Mouse (Mus musculus): Measurements from ENCODE around the gene Cacng3. TPM values are rescaled to one million over a fixed set of nuclear protein-coding genes. Genes with fewer than 3 reads are reported as not detected.

The Cacng3 gene
- polyA plus RNA-seq, 1 experiment from 2014 or later: 0.64 TPM

- Histone ChIP-seq H3K4me3 (ENCODE audit: low read depth, low read length) (no peak overlapping the region), H3K4me2 (no peak overlapping the region), H3K9ac (ENCODE audit: low read depth, low read length) (no peak overlapping the region), H3K9me3 (replicated peaks; ENCODE audit: control insufficient read depth, low read length) (no peaks in the 10 kb centered on the region), H3K36me3 (ENCODE audit: control insufficient read depth, insufficient read depth, low read length) (no peaks in the 10 kb centered on the region), H3K27me3 (ENCODE audit: control insufficient read depth, insufficient read depth, low read length) (peaks cover 12% of the 10 kb centered on the region; the same call in 1 of the 2 replicates), H3K4me1 (ENCODE audit: control insufficient read depth, insufficient read depth, low read length) (no peaks in the 10 kb centered on the region), H3K27ac (ENCODE audit: low read depth, low read length) (no peak overlapping the region)
- no peak for ATAC-seq (replicated peaks; ENCODE audit: insufficient number of reproducible peaks, low FRiP score, low TSS enrichment)
- 74% methylated on average over 7 of the region's 7 CpGs for WGBS (ENCODE audit: insufficient replicate concordance)
These were observed 4.9 kb downstream of the Cacng3 start for GRCm38 (mm10) chr7:122675207-122675606.

- Histone ChIP-seq H3K27me3 (ENCODE audit: control insufficient read depth, insufficient read depth, low read length) (no peaks in the 10 kb centered on the region), H3K4me3 (ENCODE audit: low read depth, low read length) (no peak overlapping the region), H3K4me2 (no peak overlapping the region), H3K9me3 (replicated peaks; ENCODE audit: control insufficient read depth, low read length) (no peaks in the 10 kb centered on the region), H3K27ac (ENCODE audit: low read depth, low read length) (no peak overlapping the region), H3K4me1 (ENCODE audit: control insufficient read depth, insufficient read depth, low read length) (no peaks in the 10 kb centered on the region), H3K36me3 (ENCODE audit: control insufficient read depth, insufficient read depth, low read length) (no peaks in the 10 kb centered on the region), H3K9ac (ENCODE audit: low read depth, low read length) (no peak overlapping the region)
- ATAC-seq (replicated peaks; ENCODE audit: insufficient number of reproducible peaks, low FRiP score, low TSS enrichment): no peak
- WGBS (ENCODE audit: insufficient replicate concordance): 64% methylated on average over 5 of the region's 5 CpGs
These were observed 31.5 kb downstream of the Cacng3 start for GRCm38 (mm10) chr7:122701751-122702150.

DNA sequence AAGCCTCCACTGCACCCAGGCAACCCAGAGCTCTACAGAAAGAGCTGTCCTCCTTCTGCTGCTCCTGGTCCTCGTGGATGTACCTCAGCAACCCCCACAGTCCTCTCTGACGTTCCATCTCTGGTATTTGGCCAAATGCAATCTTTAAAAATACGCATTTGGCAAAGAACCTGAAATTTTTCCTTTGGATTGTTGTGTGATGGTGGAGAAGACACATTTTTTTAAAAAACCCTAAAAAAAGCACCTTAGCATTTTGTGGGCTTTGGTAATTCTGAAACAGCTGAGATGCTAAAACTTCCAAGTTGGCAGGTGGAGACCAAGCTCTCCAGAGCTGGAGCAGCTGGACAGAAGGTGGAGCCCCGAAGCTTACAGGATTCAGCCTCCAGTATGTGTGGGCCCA, 32.2 kb downstream of the Cacng3 start:
- Histone ChIP-seq H3K36me3 (ENCODE audit: control insufficient read depth, insufficient read depth, low read length) (no peaks in the 10 kb centered on the region), H3K4me1 (ENCODE audit: control insufficient read depth, insufficient read depth, low read length) (no peaks in the 10 kb centered on the region), H3K27me3 (ENCODE audit: control insufficient read depth, insufficient read depth, low read length) (no peaks in the 10 kb centered on the region), H3K4me3 (ENCODE audit: low read depth, low read length) (no peak overlapping the region), H3K27ac (ENCODE audit: low read depth, low read length) (no peak overlapping the region), H3K9me3 (replicated peaks; ENCODE audit: control insufficient read depth, low read length) (no peaks in the 10 kb centered on the region), H3K4me2 (no peak overlapping the region), H3K9ac (ENCODE audit: low read depth, low read length) (no peak overlapping the region)
- WGBS (ENCODE audit: insufficient replicate concordance): 75% methylated on average over 4 of the region's 4 CpGs
- ATAC-seq (replicated peaks; ENCODE audit: insufficient number of reproducible peaks, low FRiP score, low TSS enrichment): no peak

- no peak overlapping the region for H3K4me2 ChIP-seq
- H3K9ac ChIP-seq (ENCODE audit: low read depth, low read length): no peak overlapping the region
- ATAC-seq (replicated peaks; ENCODE audit: insufficient number of reproducible peaks, low FRiP score, low TSS enrichment): no peak
- no peaks in the 10 kb centered on the region for H3K9me3 ChIP-seq (replicated peaks; ENCODE audit: control insufficient read depth, low read length)
- no peak overlapping the region for H3K4me3 ChIP-seq (ENCODE audit: low read depth, low read length)
- H3K27ac ChIP-seq (ENCODE audit: low read depth, low read length): no peak overlapping the region
- H3K4me1 ChIP-seq (ENCODE audit: control insufficient read depth, insufficient read depth, low read length): no peaks in the 10 kb centered on the region
- no peaks in the 10 kb centered on the region for H3K36me3 ChIP-seq (ENCODE audit: control insufficient read depth, insufficient read depth, low read length)
- no peaks in the 10 kb centered on the region for H3K27me3 ChIP-seq (ENCODE audit: control insufficient read depth, insufficient read depth, low read length)
- 38% methylated on average over 5 of the region's 5 CpGs for WGBS (ENCODE audit: insufficient replicate concordance)
These were observed 36.4 kb downstream of the Cacng3 start for GRCm38 (mm10) chr7:122706736-122707135.

DNA sequence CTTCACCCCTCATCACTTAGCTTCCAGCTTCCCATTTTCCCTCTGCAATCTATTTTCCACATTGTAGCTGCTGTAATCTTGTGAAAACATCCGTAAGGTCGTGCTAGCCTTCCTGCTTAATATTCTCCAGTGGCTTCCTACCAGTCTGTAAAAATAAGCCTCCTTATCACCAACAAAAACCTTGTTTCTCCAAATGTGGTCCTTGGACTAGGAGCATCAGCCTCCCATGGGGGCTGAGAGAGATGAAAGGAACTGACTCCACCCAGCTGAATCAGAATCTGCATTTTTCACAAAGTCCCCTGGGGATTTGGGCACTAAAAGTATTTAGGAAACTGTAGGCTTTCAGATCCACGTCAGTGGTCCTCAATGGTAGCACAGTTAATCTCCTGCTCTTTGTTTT, 46.0 kb downstream of the Cacng3 start:
- Histone ChIP-seq H3K4me1 (ENCODE audit: control insufficient read depth, insufficient read depth, low read length) (no peaks in the 10 kb centered on the region), H3K27ac (ENCODE audit: low read depth, low read length) (no peak overlapping the region), H3K4me3 (ENCODE audit: low read depth, low read length) (no peak overlapping the region), H3K4me2 (no peak overlapping the region), H3K9me3 (replicated peaks; ENCODE audit: control insufficient read depth, low read length) (no peaks in the 10 kb centered on the region), H3K36me3 (ENCODE audit: control insufficient read depth, insufficient read depth, low read length) (no peaks in the 10 kb centered on the region), H3K9ac (ENCODE audit: low read depth, low read length) (no peak overlapping the region), H3K27me3 (ENCODE audit: control insufficient read depth, insufficient read depth, low read length) (no peaks in the 10 kb centered on the region)
- 22% methylated on average over 3 of the region's 3 CpGs for WGBS (ENCODE audit: insufficient replicate concordance)
- peak; percentile 60; the same call in 1 of the 2 replicates for ATAC-seq (replicated peaks; ENCODE audit: insufficient number of reproducible peaks, low FRiP score, low TSS enrichment)

DNA sequence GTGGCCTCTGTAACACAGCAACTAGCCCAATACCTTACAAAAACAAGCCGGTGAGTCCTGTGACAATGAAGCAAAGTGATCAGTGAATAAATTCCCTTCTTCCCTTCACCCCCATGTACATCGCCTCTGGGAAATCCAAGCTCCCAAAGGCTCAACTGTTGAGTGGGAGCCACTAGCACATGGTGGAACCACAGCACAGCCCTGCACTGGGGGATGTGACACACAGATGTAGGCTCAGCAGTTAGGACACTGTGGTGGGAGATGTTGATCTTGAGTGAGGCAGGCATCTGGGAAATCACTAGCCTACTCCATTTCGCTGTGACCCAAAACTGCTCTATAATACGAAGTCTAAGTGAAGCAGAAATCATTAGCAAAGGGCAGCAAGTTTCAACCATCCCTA, 48.2 kb downstream of the Cacng3 start:
- WGBS (ENCODE audit: insufficient replicate concordance): 88% methylated on average over 4 of the region's 4 CpGs
- no peak for ATAC-seq (replicated peaks; ENCODE audit: insufficient number of reproducible peaks, low FRiP score, low TSS enrichment)

DNA sequence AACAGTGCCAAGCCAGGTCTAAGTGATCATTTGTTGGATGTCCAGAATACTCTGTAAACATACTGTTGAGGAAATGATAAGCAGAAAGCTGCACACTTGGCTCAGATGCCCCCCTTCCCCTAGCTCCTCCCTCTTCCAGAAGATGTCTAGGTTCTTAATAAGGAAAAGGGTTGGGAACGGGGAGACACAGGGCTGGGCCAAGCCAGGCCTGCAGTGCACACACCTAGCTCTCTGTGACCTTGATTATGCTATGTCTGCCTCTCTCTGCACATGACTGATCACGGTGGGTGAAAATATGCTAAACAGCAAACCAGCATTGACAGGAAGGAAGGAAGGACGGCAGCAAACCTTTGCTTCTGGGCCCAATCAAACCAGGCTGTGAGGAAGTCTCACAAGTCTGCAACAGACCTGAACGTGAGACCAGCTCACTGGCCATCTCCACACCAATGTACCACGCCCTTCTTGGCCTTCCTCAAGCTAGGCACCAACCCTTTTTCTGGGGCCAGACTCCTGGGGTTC, 53.1 kb downstream of the Cacng3 start:
- Histone ChIP-seq H3K36me3 (ENCODE audit: control insufficient read depth, insufficient read depth, low read length) (no peaks in the 10 kb centered on the region), H3K27ac (ENCODE audit: low read depth, low read length) (no peak overlapping the region), H3K4me1 (ENCODE audit: control insufficient read depth, insufficient read depth, low read length) (no peaks in the 10 kb centered on the region), H3K4me3 (ENCODE audit: low read depth, low read length) (no peak overlapping the region), H3K9me3 (replicated peaks; ENCODE audit: control insufficient read depth, low read length) (no peaks in the 10 kb centered on the region), H3K4me2 (no peak overlapping the region), H3K9ac (ENCODE audit: low read depth, low read length) (no peak overlapping the region), H3K27me3 (ENCODE audit: control insufficient read depth, insufficient read depth, low read length) (no peaks in the 10 kb centered on the region)
- 52% methylated on average over 5 of the region's 5 CpGs for WGBS (ENCODE audit: insufficient replicate concordance)
- no peak for ATAC-seq (replicated peaks; ENCODE audit: insufficient number of reproducible peaks, low FRiP score, low TSS enrichment)

More for the DNA sequence above, 48.2 kb downstream of the Cacng3 start:
- H3K9ac ChIP-seq (ENCODE audit: low read depth, low read length): no peak overlapping the region
- no peaks in the 10 kb centered on the region for H3K36me3 ChIP-seq (ENCODE audit: control insufficient read depth, insufficient read depth, low read length)
- no peaks in the 10 kb centered on the region for H3K27me3 ChIP-seq (ENCODE audit: control insufficient read depth, insufficient read depth, low read length)
- H3K4me2 ChIP-seq: no peak overlapping the region
- no peaks in the 10 kb centered on the region for H3K9me3 ChIP-seq (replicated peaks; ENCODE audit: control insufficient read depth, low read length)
- no peaks in the 10 kb centered on the region for H3K4me1 ChIP-seq (ENCODE audit: control insufficient read depth, insufficient read depth, low read length)
- no peak overlapping the region for H3K27ac ChIP-seq (ENCODE audit: low read depth, low read length)
- H3K4me3 ChIP-seq (ENCODE audit: low read depth, low read length): no peak overlapping the region

DNA sequence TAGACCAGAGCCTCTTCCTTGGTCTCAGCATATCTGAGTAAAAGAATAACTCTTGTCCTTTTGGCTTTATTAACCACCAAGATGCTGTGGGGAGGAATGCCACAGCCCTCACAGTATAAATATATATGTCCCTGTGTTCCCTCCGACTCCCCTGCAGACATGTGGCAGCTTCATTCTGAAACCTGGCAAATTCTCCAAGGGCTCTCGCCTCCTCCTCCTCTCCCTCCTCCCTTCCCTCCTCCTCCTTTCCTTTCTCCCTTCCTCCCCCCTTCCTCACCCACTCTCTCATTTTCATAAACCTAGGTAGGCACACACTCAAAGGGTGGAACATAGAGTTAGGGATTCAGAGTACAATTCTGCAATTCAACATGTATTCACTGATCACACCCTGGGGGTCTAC, 56.1 kb downstream of the Cacng3 start:
- H3K27me3 ChIP-seq (ENCODE audit: control insufficient read depth, insufficient read depth, low read length): no peaks in the 10 kb centered on the region
- no peaks in the 10 kb centered on the region for H3K9me3 ChIP-seq (replicated peaks; ENCODE audit: control insufficient read depth, low read length)
- H3K4me3 ChIP-seq (ENCODE audit: low read depth, low read length): no peak overlapping the region
- H3K36me3 ChIP-seq (ENCODE audit: control insufficient read depth, insufficient read depth, low read length): no peaks in the 10 kb centered on the region
- no peaks in the 10 kb centered on the region for H3K4me1 ChIP-seq (ENCODE audit: control insufficient read depth, insufficient read depth, low read length)
- no peak overlapping the region for H3K27ac ChIP-seq (ENCODE audit: low read depth, low read length)
- H3K4me2 ChIP-seq: no peak overlapping the region
- WGBS (ENCODE audit: insufficient replicate concordance): 80% methylated on average over 2 of the region's 2 CpGs
- no peak overlapping the region for H3K9ac ChIP-seq (ENCODE audit: low read depth, low read length)
- ATAC-seq (replicated peaks; ENCODE audit: insufficient number of reproducible peaks, low FRiP score, low TSS enrichment): no peak

DNA sequence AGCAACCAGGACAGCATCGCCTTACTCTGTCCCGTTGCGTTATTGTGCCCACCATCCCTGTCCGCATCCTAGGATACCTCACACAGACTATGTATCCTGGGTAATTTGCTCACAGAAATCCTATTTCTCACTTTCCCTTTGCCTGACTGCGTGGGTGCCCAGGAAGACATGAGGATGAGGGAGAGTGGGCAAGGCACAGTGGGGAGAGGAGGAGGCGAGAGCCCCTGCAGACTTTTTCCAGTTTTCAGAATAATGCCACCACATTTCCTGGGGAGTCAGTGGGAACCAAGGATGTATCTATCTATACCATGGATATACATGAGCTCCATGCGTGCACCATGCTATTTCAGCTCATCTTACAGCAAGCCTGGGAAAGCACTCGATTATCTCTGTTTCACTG, 57.9 kb downstream of the Cacng3 start:
- Histone ChIP-seq H3K27me3 (ENCODE audit: control insufficient read depth, insufficient read depth, low read length) (no peaks in the 10 kb centered on the region), H3K4me3 (ENCODE audit: low read depth, low read length) (no peak overlapping the region), H3K36me3 (ENCODE audit: control insufficient read depth, insufficient read depth, low read length) (no peaks in the 10 kb centered on the region), H3K9ac (ENCODE audit: low read depth, low read length) (no peak overlapping the region), H3K27ac (ENCODE audit: low read depth, low read length) (no peak overlapping the region), H3K4me1 (ENCODE audit: control insufficient read depth, insufficient read depth, low read length) (no peaks in the 10 kb centered on the region), H3K9me3 (replicated peaks; ENCODE audit: control insufficient read depth, low read length) (no peaks in the 10 kb centered on the region), H3K4me2 (no peak overlapping the region)
- WGBS (ENCODE audit: insufficient replicate concordance): 90% methylated on average over 8 of the region's 8 CpGs
- no peak for ATAC-seq (replicated peaks; ENCODE audit: insufficient number of reproducible peaks, low FRiP score, low TSS enrichment)

All from heart, embryonic 11.5 days (tissue).